Mouse (Mus musculus): ENCODE data around the gene Khk. TPM values are rescaled to one million over a fixed set of nuclear protein-coding genes. Genes with fewer than 3 reads are reported as not detected.

Khk gene
- polyA plus RNA-seq, 1 experiment, result 579 TPM

DNA sequence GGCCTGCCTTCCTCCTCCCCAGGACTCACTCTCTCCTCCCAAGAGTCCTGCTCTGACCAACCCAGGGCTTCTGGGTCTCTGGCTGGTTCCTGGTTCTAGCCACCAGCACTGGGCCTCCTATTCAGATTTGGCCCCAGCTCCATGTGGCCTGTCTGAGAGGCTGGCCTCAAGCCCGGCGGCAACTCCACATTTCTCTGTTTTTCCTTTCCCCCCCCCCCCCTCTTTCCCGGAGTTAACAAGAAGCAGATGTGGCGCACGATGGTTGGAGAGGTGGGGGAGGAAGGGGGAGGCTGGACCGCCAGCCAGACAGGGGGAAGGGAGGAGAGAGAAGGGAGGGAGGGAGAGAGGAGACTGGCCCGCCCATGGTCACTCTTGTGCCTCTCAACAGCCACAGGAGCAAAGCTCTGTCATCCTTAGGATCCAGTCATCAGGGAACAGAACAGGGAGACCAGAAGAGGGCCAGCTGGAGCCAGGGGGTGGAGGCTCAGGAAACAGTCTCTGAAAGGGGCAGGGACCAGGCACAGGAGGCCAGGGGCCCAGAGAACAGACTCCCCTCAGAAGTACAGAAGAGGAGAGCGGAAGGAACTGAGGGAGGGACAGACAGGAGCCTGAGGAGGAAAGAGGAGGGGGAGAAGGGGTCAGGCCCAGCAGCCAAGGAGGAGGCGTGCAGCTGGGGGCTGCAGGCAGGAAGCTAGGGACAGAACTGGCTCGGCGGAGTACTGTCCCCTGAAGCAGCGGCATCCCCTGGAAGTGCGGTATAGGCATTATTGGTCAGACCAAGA, 8.0 kb upstream of the Khk start, which contains the start of gene Emilin1:
TSS of gene Emilin1 (plus strand) at position 343 of the 782 bp plus-strand sequence.
- Histone ChIP-seq H3K36me3 (ENCODE audit: control insufficient read depth, insufficient read depth, low read length) (no peaks in the 10 kb centered on the region; the same call in 1 of the 2 replicates), H3K4me3 (ENCODE audit: low read depth, low read length) (peak within 1 kb of the TSS; percentile 53), H3K4me1 (ENCODE audit: control insufficient read depth, insufficient read depth, insufficient read length, low read length) (peaks cover 27% of the 10 kb centered on the region), H3K27ac (ENCODE audit: insufficient read depth, low read depth, low read length) (peak within 1 kb of the TSS; percentile 79), H3K27me3 (ENCODE audit: control insufficient read depth, insufficient read depth, low read length) (no peaks in the 10 kb centered on the region)
- TF ChIP-seq CTCF (IDR thresholded peaks at IDR 0.05; ENCODE audit: extremely low read depth, insufficient read length, insufficient replicate concordance, low read depth, low read length), result no peak
- TF ChIP-seq POLR2A (IDR thresholded peaks at IDR 0.05; ENCODE audit: low read depth, low read length), result no peak; the same call in 1 of the 2 replicates
- 70% methylated on average over 13 of the region's 13 CpGs for WGBS

DNA sequence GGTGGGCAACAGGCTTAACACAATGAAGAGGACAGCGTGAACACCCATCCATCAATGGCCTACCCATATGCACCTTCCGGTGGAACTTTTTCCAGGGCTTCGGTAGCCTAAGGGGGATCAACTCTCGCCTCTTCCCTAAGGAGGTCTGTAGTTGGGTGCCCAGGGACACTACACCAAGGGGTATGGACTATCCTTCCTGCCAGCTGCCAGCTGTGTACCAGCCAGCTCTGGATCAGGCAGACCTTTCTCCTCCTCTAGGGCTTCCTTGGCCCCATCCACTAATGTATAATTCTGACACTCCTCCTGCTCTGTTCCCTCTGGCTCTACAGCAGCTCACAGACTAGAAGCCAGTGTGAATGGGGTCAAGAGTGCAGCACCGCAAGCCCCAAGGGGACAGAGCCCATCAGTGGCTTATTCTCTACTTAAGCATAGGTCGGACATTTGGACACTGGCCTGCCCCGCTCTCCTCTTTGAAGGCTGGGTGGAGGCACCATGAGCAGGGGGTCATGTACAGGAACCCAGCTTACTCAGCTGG, 7.1 kb upstream of the Khk start:
- TF ChIP-seq CTCF (IDR thresholded peaks at IDR 0.05; ENCODE audit: extremely low read depth, insufficient read length, insufficient replicate concordance, low read depth, low read length), result no peak
- no peak for TF ChIP-seq POLR2A (IDR thresholded peaks at IDR 0.05; ENCODE audit: low read depth, low read length)
- H3K36me3 ChIP-seq (ENCODE audit: control insufficient read depth, insufficient read depth, low read length), result no peaks in the 10 kb centered on the region; the same call in 1 of the 2 replicates
- H3K27me3 ChIP-seq (ENCODE audit: control insufficient read depth, insufficient read depth, low read length), result no peaks in the 10 kb centered on the region
- H3K4me3 ChIP-seq (ENCODE audit: low read depth, low read length), result peak overlapping the region; percentile 53
- H3K4me1 ChIP-seq (ENCODE audit: control insufficient read depth, insufficient read depth, insufficient read length, low read length), result peaks cover 18% of the 10 kb centered on the region
- peak overlapping the region; percentile 79 for H3K27ac ChIP-seq (ENCODE audit: insufficient read depth, low read depth, low read length)
- WGBS, result 71% methylated on average over 7 of the region's 7 CpGs

- WGBS, result 77% methylated on average over 6 of the region's 6 CpGs
- H3K27ac ChIP-seq (ENCODE audit: insufficient read depth, low read depth, low read length), result peak overlapping the region; percentile 24
- H3K4me1 ChIP-seq (ENCODE audit: control insufficient read depth, insufficient read depth, insufficient read length, low read length), result peaks cover 15% of the 10 kb centered on the region
- no peaks in the 10 kb centered on the region for H3K27me3 ChIP-seq (ENCODE audit: control insufficient read depth, insufficient read depth, low read length)
- peak overlapping the region; percentile 46 for H3K4me3 ChIP-seq (ENCODE audit: low read depth, low read length)
- TF ChIP-seq CTCF (IDR thresholded peaks at IDR 0.05; ENCODE audit: extremely low read depth, insufficient read length, insufficient replicate concordance, low read depth, low read length), result no peak
- TF ChIP-seq POLR2A (IDR thresholded peaks at IDR 0.05; ENCODE audit: low read depth, low read length), result no peak
- no peaks in the 10 kb centered on the region; the same call in 1 of the 2 replicates for H3K36me3 ChIP-seq (ENCODE audit: control insufficient read depth, insufficient read depth, low read length)
Observed at GRCm38 (mm10) chr5:30914849-30915248, 6.4 kb upstream of the Khk start.

DNA sequence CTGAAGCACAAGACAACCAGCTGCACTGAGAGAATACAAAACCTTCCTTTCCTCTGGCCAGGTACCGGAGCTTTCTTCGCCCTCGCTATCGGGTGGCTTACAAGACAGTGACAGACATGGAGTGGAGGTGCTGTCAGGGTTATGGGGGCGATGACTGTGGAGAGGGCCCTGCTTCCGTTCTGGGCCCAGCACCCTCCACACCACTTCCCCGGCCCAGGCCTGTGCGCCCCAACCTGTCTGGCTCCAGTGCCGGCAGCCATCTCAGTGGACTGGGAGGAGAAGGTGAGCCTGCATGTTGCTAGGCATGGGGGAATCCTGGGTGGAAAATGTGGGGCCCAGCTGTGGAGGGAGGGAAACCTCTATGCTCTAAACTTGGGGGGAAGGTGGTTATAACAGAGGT, 5.8 kb upstream of the Khk start:
- H3K27me3 ChIP-seq (ENCODE audit: control insufficient read depth, insufficient read depth, low read length), result no peaks in the 10 kb centered on the region
- TF ChIP-seq POLR2A (IDR thresholded peaks at IDR 0.05; ENCODE audit: low read depth, low read length) (no peak), CTCF (IDR thresholded peaks at IDR 0.05; ENCODE audit: extremely low read depth, insufficient read length, insufficient replicate concordance, low read depth, low read length) (no peak)
- H3K4me1 ChIP-seq (ENCODE audit: control insufficient read depth, insufficient read depth, insufficient read length, low read length), result peaks cover 15% of the 10 kb centered on the region
- no peaks in the 10 kb centered on the region; the same call in 1 of the 2 replicates for H3K36me3 ChIP-seq (ENCODE audit: control insufficient read depth, insufficient read depth, low read length)
- peak overlapping the region; percentile 24 for H3K27ac ChIP-seq (ENCODE audit: insufficient read depth, low read depth, low read length)
- H3K4me3 ChIP-seq (ENCODE audit: low read depth, low read length), result peak overlapping the region; percentile 46
- WGBS, result 57% methylated on average over 9 of the region's 9 CpGs

DNA sequence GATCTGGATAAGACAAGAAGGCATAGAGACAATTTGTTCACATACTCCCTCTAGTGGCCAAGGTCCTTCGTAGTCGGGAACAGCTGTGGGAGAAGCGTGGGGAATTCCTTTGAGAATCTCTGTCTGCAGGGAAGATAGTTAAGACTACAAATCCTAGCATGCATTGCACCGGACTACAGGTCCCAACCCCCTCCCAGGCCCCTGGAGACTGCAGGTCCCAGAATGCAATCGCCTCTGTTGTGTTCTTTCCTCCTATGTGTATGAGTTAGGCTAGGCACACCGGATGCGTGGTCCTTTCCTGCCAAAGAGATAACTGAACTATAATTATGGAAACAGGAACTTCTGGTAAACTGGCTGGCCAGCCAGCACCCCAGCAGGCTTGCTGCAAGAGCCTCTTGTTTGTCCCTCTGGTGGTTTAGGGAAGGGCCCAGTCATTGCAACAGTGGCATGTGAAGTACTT, 5.2 kb upstream of the Khk start:
- no peaks in the 10 kb centered on the region; the same call in 1 of the 2 replicates for H3K36me3 ChIP-seq (ENCODE audit: control insufficient read depth, insufficient read depth, low read length)
- peaks cover 11% of the 10 kb centered on the region for H3K4me1 ChIP-seq (ENCODE audit: control insufficient read depth, insufficient read depth, insufficient read length, low read length)
- WGBS, result 2% methylated on average over 7 of the region's 7 CpGs
- TF ChIP-seq POLR2A (IDR thresholded peaks at IDR 0.05; ENCODE audit: low read depth, low read length) (no peak), CTCF (IDR thresholded peaks at IDR 0.05; ENCODE audit: extremely low read depth, insufficient read length, insufficient replicate concordance, low read depth, low read length) (peak; percentile 53; the same call in 1 of the 2 replicates)
- peak overlapping the region; percentile 27; the same call in 1 of the 2 replicates for H3K27ac ChIP-seq (ENCODE audit: insufficient read depth, low read depth, low read length)
- no peaks in the 10 kb centered on the region for H3K27me3 ChIP-seq (ENCODE audit: control insufficient read depth, insufficient read depth, low read length)
- no peak overlapping the region for H3K4me3 ChIP-seq (ENCODE audit: low read depth, low read length)

DNA sequence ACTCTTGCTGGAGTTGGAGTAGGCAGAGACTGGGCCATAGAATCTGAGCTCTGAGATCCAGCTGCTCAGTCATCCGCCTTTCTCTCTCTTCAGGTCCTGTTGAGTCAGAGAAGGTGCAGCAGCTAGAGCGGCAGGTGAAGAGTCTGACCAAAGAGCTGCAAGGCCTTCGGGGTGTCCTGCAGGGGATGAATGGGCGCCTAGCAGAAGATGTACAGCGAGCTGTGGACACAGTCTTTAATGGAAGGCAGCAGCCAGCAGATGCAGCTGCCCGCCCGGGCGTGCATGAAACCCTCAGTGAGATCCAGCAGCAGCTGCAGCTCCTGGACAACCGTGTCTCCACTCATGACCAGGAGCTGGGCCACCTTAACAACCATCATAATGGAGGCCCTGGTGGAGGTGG, 4.4 kb upstream of the Khk start:
- H3K4me1 ChIP-seq (ENCODE audit: control insufficient read depth, insufficient read depth, insufficient read length, low read length), result peaks cover 11% of the 10 kb centered on the region
- peak overlapping the region; percentile 27; the same call in 1 of the 2 replicates for H3K27ac ChIP-seq (ENCODE audit: insufficient read depth, low read depth, low read length)
- no peaks in the 10 kb centered on the region; the same call in 1 of the 2 replicates for H3K36me3 ChIP-seq (ENCODE audit: control insufficient read depth, insufficient read depth, low read length)
- no peaks in the 10 kb centered on the region for H3K27me3 ChIP-seq (ENCODE audit: control insufficient read depth, insufficient read depth, low read length)
- WGBS, result 91% methylated on average over 9 of the region's 9 CpGs
- TF ChIP-seq CTCF (IDR thresholded peaks at IDR 0.05; ENCODE audit: extremely low read depth, insufficient read length, insufficient replicate concordance, low read depth, low read length) (no peak), POLR2A (IDR thresholded peaks at IDR 0.05; ENCODE audit: low read depth, low read length) (no peak)
- H3K4me3 ChIP-seq (ENCODE audit: low read depth, low read length), result no peak overlapping the region

DNA sequence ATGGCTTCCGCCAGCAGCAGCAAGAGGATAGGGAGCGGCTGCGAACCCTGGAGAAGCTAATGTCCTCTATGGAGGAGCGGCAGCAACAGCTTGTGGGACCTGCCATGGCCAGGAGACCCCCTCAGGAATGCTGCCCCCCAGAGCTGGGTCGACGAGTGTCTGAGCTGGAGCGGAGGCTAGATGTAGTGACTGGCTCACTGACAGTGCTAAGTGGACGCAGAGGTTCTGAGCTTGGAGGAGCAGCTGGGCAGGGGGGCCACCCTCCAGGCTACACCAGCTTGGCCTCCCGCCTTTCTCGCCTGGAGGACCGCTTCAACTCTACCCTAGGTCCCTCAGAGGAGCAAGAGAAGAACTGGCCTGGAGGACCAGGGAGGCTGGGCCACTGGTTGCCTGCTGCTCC, 3.9 kb upstream of the Khk start:
- Histone ChIP-seq H3K4me3 (ENCODE audit: low read depth, low read length) (no peak overlapping the region), H3K36me3 (ENCODE audit: control insufficient read depth, insufficient read depth, low read length) (no peaks in the 10 kb centered on the region; the same call in 1 of the 2 replicates), H3K4me1 (ENCODE audit: control insufficient read depth, insufficient read depth, insufficient read length, low read length) (peaks cover 10% of the 10 kb centered on the region), H3K27ac (ENCODE audit: insufficient read depth, low read depth, low read length) (no peak overlapping the region), H3K27me3 (ENCODE audit: control insufficient read depth, insufficient read depth, low read length) (no peaks in the 10 kb centered on the region)
- TF ChIP-seq CTCF (IDR thresholded peaks at IDR 0.05; ENCODE audit: extremely low read depth, insufficient read length, insufficient replicate concordance, low read depth, low read length), result no peak
- no peak for TF ChIP-seq POLR2A (IDR thresholded peaks at IDR 0.05; ENCODE audit: low read depth, low read length)
- WGBS, result 91% methylated on average over 11 of the region's 11 CpGs
